Mouse (Mus musculus) erythroid progenitor cell, adult 5-6 weeks (primary cell): ENCODE measurements at regions not wholly inside any gene's neighbourhood (a gene's known extent, or its start where the extent isn't known, plus 50 kb on each side); places are given as distances from the start of the nearest gene placed in this dataset.

ENCODE experiments used
- ATAC-seq: replicated peaks from 2 replicates; pipeline ENCODE4 v1.8.0; 2016; ENCODE audit warnings: moderate number of reproducible peaks, mild to moderate bottlenecking, moderate TSS enrichment, inconsistent platforms; ENCODE audit not compliant: poor library complexity, low FRiP score, severe bottlenecking

- ATAC-seq: no peak
Measured at GRCm38 (mm10) chr1:77201321-77201917, 313.5 kb downstream of the Epha4 start.

GRCm38 (mm10) chr1:77202948-77203347 is 311.9 kb downstream of the Epha4 start:
- no peak for ATAC-seq

- ATAC-seq: no peak
Measured at GRCm38 (mm10) chr1:77206535-77206934, 308.4 kb downstream of the Epha4 start.

- no peak for ATAC-seq
Measured at GRCm38 (mm10) chr1:77209395-77209794, 305.5 kb downstream of the Epha4 start.

- peak; percentile 77 for ATAC-seq
Measured at GRCm38 (mm10) chr1:77213462-77214098, 301.3 kb downstream of the Epha4 start.

- ATAC-seq: no peak
Measured at GRCm38 (mm10) chr1:77219488-77220321, 295.2 kb downstream of the Epha4 start.

- ATAC-seq: no peak
Measured at GRCm38 (mm10) chr1:77220322-77220590, 294.6 kb downstream of the Epha4 start.

GRCm38 (mm10) chr1:77220783-77221182 is 294.1 kb downstream of the Epha4 start:
- 0 out of 2 replicates have a peak, but pooled peaks have one; percentile 30 for ATAC-seq

GRCm38 (mm10) chr1:77221900-77222299 is 293.0 kb downstream of the Epha4 start:
- ATAC-seq: no peak

- ATAC-seq: no peak
Measured at GRCm38 (mm10) chr1:77226546-77226945, 288.3 kb downstream of the Epha4 start.

- ATAC-seq: no peak
Measured at GRCm38 (mm10) chr1:77226991-77227515, 287.8 kb downstream of the Epha4 start.

- no peak for ATAC-seq
Measured at GRCm38 (mm10) chr1:77227800-77228199, 287.1 kb downstream of the Epha4 start.

- ATAC-seq: no peak
Measured at GRCm38 (mm10) chr1:77229561-77229960, 285.3 kb downstream of the Epha4 start.

GRCm38 (mm10) chr1:77233010-77233409 is 281.9 kb downstream of the Epha4 start:
- ATAC-seq: no peak

GRCm38 (mm10) chr1:77244642-77245041 is 270.2 kb downstream of the Epha4 start:
- no peak for ATAC-seq

- no peak for ATAC-seq
Measured at GRCm38 (mm10) chr1:77246047-77246446, 268.8 kb downstream of the Epha4 start.

GRCm38 (mm10) chr1:77254276-77254675 is 260.6 kb downstream of the Epha4 start:
- ATAC-seq: no peak

- no peak for ATAC-seq
Measured at GRCm38 (mm10) chr1:77256115-77256842, 258.6 kb downstream of the Epha4 start.

GRCm38 (mm10) chr1:77258730-77259310 is 256.1 kb downstream of the Epha4 start:
- no peak for ATAC-seq

GRCm38 (mm10) chr1:77259789-77260188 is 255.1 kb downstream of the Epha4 start:
- ATAC-seq: no peak
